Mouse (Mus musculus): ENCODE data around the gene Gm38655.
"Not testable (repeated sequence)": the region's sequence is repeated elsewhere in the genome, so short reads cannot be mapped to it uniquely, and the experiment has no call there.

Gm38655 gene

GRCm38 (mm10) chr17:25169706-25170105 is 5.6 kb downstream of the Gm38655 start:
- no peak for DNase-seq (ENCODE audit: low spot score)

GRCm38 (mm10) chr17:25165970-25166671 is 9.2 kb downstream of the Gm38655 start:
- DNase-seq (ENCODE audit: low spot score), result no peak

- DNase-seq (ENCODE audit: low spot score), result no peak
Measured at GRCm38 (mm10) chr17:25164770-25165169, 10.5 kb downstream of the Gm38655 start.

GRCm38 (mm10) chr17:25163387-25163786 is 11.9 kb downstream of the Gm38655 start:
- DNase-seq (ENCODE audit: low spot score), result no peak

- no peak for DNase-seq (ENCODE audit: low spot score)
Measured at GRCm38 (mm10) chr17:25162161-25162560, 13.1 kb downstream of the Gm38655 start, which contains the start of gene Ccdc154. TSS of gene Ccdc154 (plus strand) at chr17:25162461.

- no peak for DNase-seq (ENCODE audit: low spot score)
Measured at GRCm38 (mm10) chr17:25139960-25140359, 35.3 kb downstream of the Gm38655 start.

GRCm38 (mm10) chr17:25138803-25139202 is 36.5 kb downstream of the Gm38655 start:
- no peak for DNase-seq (ENCODE audit: low spot score)

GRCm38 (mm10) chr17:25135622-25136021 is 39.6 kb downstream of the Gm38655 start:
- no peak for DNase-seq (ENCODE audit: low spot score)

GRCm38 (mm10) chr17:25133275-25133698 is 42.0 kb downstream of the Gm38655 start, which contains the start of gene Clcn7:
TSS of gene Clcn7 (plus strand) at chr17:25133391.
- peak; percentile 83 for DNase-seq (ENCODE audit: low spot score)

- no peak for DNase-seq (ENCODE audit: low spot score)
Measured at GRCm38 (mm10) chr17:25130060-25130459, 45.2 kb downstream of the Gm38655 start.

GRCm38 (mm10) chr17:25127681-25128080 is 47.6 kb downstream of the Gm38655 start:
- peak; percentile 24 for DNase-seq (ENCODE audit: low spot score)

- DNase-seq (ENCODE audit: low spot score), result peak; percentile 61
Measured at GRCm38 (mm10) chr17:25127079-25127478, 48.2 kb downstream of the Gm38655 start.

- DNase-seq (ENCODE audit: low spot score), result not testable (repeated sequence)
Measured at GRCm38 (mm10) chr17:25125442-25126060, 49.7 kb downstream of the Gm38655 start.

GRCm38 (mm10) chr17:25123979-25124378 is 51.3 kb downstream of the Gm38655 start:
- DNase-seq (ENCODE audit: low spot score), result peak; percentile 31

Data from c-Kit-positive CD71-positive TER-119-positive erythroid progenitor cells, embryonic 14.5 days (primary cell).